Mouse (Mus musculus): ENCODE measurements at regions not wholly inside any gene's neighbourhood (a gene's known extent, or its start where the extent isn't known, plus 50 kb on each side); places are given as distances from the start of the nearest gene placed in this dataset.

GRCm38 (mm10) chr12:117336856-117337255 is 179.4 kb upstream of the Rapgef5 start:
- TF ChIP-seq POLR2A (IDR thresholded peaks at IDR 0.05; ENCODE audit: insufficient read length, low read depth), result no peak
- TF ChIP-seq POLR2AphosphoS2 (IDR thresholded peaks at IDR 0.05; ENCODE audit: insufficient read length, low read depth), result no peak
- no peak for TF ChIP-seq MAX (IDR thresholded peaks at IDR 0.05; ENCODE audit: low read depth)
- TF ChIP-seq E2F4 (IDR thresholded peaks at IDR 0.05; ENCODE audit: insufficient read depth), result no peak
- TF ChIP-seq TCF12 (IDR thresholded peaks at IDR 0.05; ENCODE audit: insufficient read depth, poor library complexity, severe bottlenecking), result no peak
- TF ChIP-seq USF1 (IDR thresholded peaks at IDR 0.05; ENCODE audit: low read depth), result no peak
- TF ChIP-seq SRF (IDR thresholded peaks at IDR 0.05; ENCODE audit: control insufficient read depth, insufficient read length, low read depth), result no peak
- TF ChIP-seq CEBPB (IDR thresholded peaks at IDR 0.05; ENCODE audit: insufficient read depth, poor library complexity, severe bottlenecking), result no peak
- no peak for TF ChIP-seq REST (IDR thresholded peaks at IDR 0.05; ENCODE audit: insufficient read depth, insufficient read length)

Measured in myocyte (in vitro differentiated cells).